Mouse (Mus musculus) G1E (cell line): ENCODE results near the gene Pam. TPM values are rescaled to one million over a fixed set of nuclear protein-coding genes. Genes with fewer than 3 reads are reported as not detected.

Experiments used
- ATAC-seq: 2 replicates; pipeline ENCODE4 v1.8.0; 2016; ENCODE audit warnings: mild to moderate bottlenecking; ENCODE audit not compliant: insufficient number of reproducible peaks, poor library complexity, low FRiP score, severe bottlenecking; ENCODE audit errors: extremely low read depth
- DNase-seq: peaks from one replicate; pipeline ENCODE4 v3.0.0; 2012; ENCODE audit warnings: low spot score
- H3K27me3 ChIP-seq: 2 replicates; pipeline ENCODE4 v1.6.1; 2012; ENCODE audit warnings: mild to moderate bottlenecking, low read length, inconsistent platforms; ENCODE audit not compliant: insufficient read depth
- H3K36me3 ChIP-seq: replicated peaks from 2 replicates; pipeline ENCODE3; 2012; ENCODE audit warnings: mild to moderate bottlenecking, inconsistent platforms
- H3K4me1 ChIP-seq: 2 replicates; pipeline ENCODE4 v1.6.1; 2012; ENCODE audit warnings: low read depth, low read length, inconsistent platforms, mixed read lengths; ENCODE audit not compliant: insufficient read depth
- H3K4me3 ChIP-seq: 2 replicates; pipeline ENCODE4 v1.5.1; 2012; ENCODE audit warnings: low read depth, mild to moderate bottlenecking, inconsistent platforms, low read length, moderate library complexity, mixed read lengths
- H3K9me3 ChIP-seq: replicated peaks from 2 replicates; pipeline ENCODE4 v1.6.1; 2012; ENCODE audit warnings: inconsistent platforms
- CTCF ChIP-seq: IDR thresholded peaks from 2 replicates; pipeline ENCODE4 v1.5.1; 2012; ENCODE audit warnings: low read depth, low read length, inconsistent platforms, mixed read lengths
- GATA1 ChIP-seq: IDR thresholded peaks from 2 replicates; pipeline ENCODE4 v1.6.1; 2012; ENCODE audit warnings: borderline replicate concordance, low read length, inconsistent platforms, mixed read lengths
- GATA2 ChIP-seq: IDR thresholded peaks from 2 replicates; pipeline ENCODE4 v1.6.1; 2012; ENCODE audit warnings: low read depth, low read length, inconsistent platforms, borderline replicate concordance
- POLR2AphosphoS5 ChIP-seq: IDR thresholded peaks from 2 replicates; pipeline ENCODE4 v1.6.1; 2012; ENCODE audit warnings: low read depth, low read length, inconsistent platforms; ENCODE audit not compliant: insufficient replicate concordance
- TAL1 ChIP-seq: conservative IDR thresholded peaks from 2 replicates; pipeline ENCODE4 v1.6.1; 2012; ENCODE audit warnings: low read depth, low read length, inconsistent platforms, mixed read lengths
- polyA plus RNA-seq: library from polyadenylated mRNA; stranded (reverse); fragments of >175 nt; gene quantifications from 2 replicates; pipeline ENCODE4 v1.2.3, GENCODE M21; 2012
- total RNA-seq, 2 experiments: library from RNA; stranded (forward) in 1 of 2; stranded (reverse) in 1 of 2; fragments of 200-1000 nt in 1 of 2; fragments of >200 nt in 1 of 2; fragmentation: Nextera tagmentation in 1 of 2; gene quantifications; 2 replicates each; pipeline ENCODE4 v1.2.3; 2014 to 2017

The Pam gene
- total and polyA plus RNA-seq, 3 experiments: 0.60 TPM; not detected in 2

GRCm38 (mm10) chr1:98073127-98073526, 22.3 kb downstream of the Pam start:
- ATAC-seq (no peak), DNase-seq (no peak)
- H3K36me3 ChIP-seq: no peaks in the 10 kb centered on the region
- TF ChIP-seq TAL1 (no peak), POLR2AphosphoS5 (no peak), GATA1 (no peak), GATA2 (no peak), CTCF (no peak)
- H3K4me3 ChIP-seq: no peak overlapping the region
- H3K4me1 ChIP-seq: no peaks in the 10 kb centered on the region
- peaks cover 31% of the 10 kb centered on the region for H3K9me3 ChIP-seq
- H3K27me3 ChIP-seq: no peaks in the 10 kb centered on the region

DNA sequence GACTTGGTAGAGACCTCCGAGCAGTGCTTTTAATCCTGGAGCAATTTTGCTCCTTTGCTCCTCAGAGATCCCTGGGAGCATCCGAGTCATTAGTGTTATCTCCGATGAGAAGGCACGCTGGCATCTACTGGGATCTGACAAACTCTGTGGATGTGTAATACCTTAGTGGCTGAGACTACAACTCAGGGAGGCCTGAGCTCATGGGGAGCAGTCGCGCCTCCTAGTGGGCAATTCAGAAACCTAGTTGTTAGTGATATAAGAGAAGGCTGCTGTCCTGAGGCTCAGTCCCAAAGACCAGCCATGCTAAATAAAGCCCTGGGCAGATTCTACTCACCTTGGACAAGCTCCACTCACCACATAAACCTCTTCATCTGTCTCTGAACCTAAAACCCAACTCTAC, 23.4 kb downstream of the Pam start:
- Histone ChIP-seq H3K9me3 (peaks cover 30% of the 10 kb centered on the region), H3K4me1 (no peaks in the 10 kb centered on the region), H3K27me3 (no peaks in the 10 kb centered on the region), H3K4me3 (no peak overlapping the region), H3K36me3 (no peaks in the 10 kb centered on the region)
- TF ChIP-seq CTCF: no peak
- no peak for TF ChIP-seq GATA2
- TF ChIP-seq GATA1: no peak
- TF ChIP-seq POLR2AphosphoS5: no peak
- no peak for TF ChIP-seq TAL1
- ATAC-seq: no peak
- no peak for DNase-seq

- no peaks in the 10 kb centered on the region for H3K4me1 ChIP-seq
- H3K9me3 ChIP-seq: peaks cover 29% of the 10 kb centered on the region
- no peak for TF ChIP-seq TAL1
- no peak for TF ChIP-seq GATA2
- no peak for TF ChIP-seq CTCF
- no peak for TF ChIP-seq POLR2AphosphoS5
- TF ChIP-seq GATA1: no peak
- ATAC-seq (no peak), DNase-seq (no peak)
- H3K4me3 ChIP-seq: no peak overlapping the region
- H3K27me3 ChIP-seq: no peaks in the 10 kb centered on the region
- H3K36me3 ChIP-seq: no peaks in the 10 kb centered on the region
These were observed 24.0 kb downstream of the Pam start for GRCm38 (mm10) chr1:98071436-98071835.

- no peak for DNase-seq
- Histone ChIP-seq H3K4me3 (no peak overlapping the region), H3K9me3 (peaks cover 25% of the 10 kb centered on the region), H3K27me3 (no peaks in the 10 kb centered on the region), H3K4me1 (no peaks in the 10 kb centered on the region), H3K36me3 (no peaks in the 10 kb centered on the region)
- ATAC-seq: no peak
- TF ChIP-seq GATA2 (no peak), TAL1 (no peak), CTCF (no peak), GATA1 (no peak), POLR2AphosphoS5 (no peak)
These were observed 24.6 kb downstream of the Pam start for GRCm38 (mm10) chr1:98070743-98071325.

GRCm38 (mm10) chr1:98068177-98068576, 27.3 kb downstream of the Pam start:
- H3K36me3 ChIP-seq: no peaks in the 10 kb centered on the region
- DNase-seq (no peak), ATAC-seq (no peak)
- H3K4me1 ChIP-seq: no peaks in the 10 kb centered on the region
- no peak for TF ChIP-seq TAL1
- no peak overlapping the region for H3K4me3 ChIP-seq
- H3K27me3 ChIP-seq: no peaks in the 10 kb centered on the region
- peaks cover 25% of the 10 kb centered on the region for H3K9me3 ChIP-seq

DNA sequence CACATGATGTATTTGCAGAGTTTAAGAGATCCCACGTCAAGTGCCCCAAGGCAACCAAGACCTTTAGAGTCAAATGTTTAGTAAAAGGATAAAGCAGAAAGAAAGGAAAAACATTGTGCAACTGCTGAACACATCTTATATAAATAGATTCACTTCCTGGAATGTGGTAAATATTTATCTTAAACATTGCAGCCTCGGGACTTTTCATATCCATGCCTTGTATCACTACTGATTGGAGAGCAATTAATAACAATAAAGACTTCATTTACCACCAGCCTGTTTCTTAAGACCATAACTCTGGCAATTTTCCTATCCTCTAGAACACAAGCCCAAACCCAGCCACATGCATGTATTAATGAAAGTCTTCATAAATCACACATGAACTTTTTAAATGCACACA, 33.4 kb downstream of the Pam start:
- H3K9me3 ChIP-seq: peaks cover 16% of the 10 kb centered on the region
- no peaks in the 10 kb centered on the region for H3K27me3 ChIP-seq
- no peak for TF ChIP-seq TAL1
- no peak for TF ChIP-seq POLR2AphosphoS5
- TF ChIP-seq GATA2: no peak
- no peak for TF ChIP-seq CTCF
- TF ChIP-seq GATA1: no peak
- no peaks in the 10 kb centered on the region for H3K36me3 ChIP-seq
- ATAC-seq (no peak), DNase-seq (no peak)
- H3K4me3 ChIP-seq: no peak overlapping the region
- no peaks in the 10 kb centered on the region for H3K4me1 ChIP-seq

- no peak for TF ChIP-seq GATA1
- no peak for TF ChIP-seq POLR2AphosphoS5
- TF ChIP-seq CTCF: no peak
- no peak for TF ChIP-seq GATA2
- no peak for TF ChIP-seq TAL1
- DNase-seq (no peak), ATAC-seq (no peak)
- Histone ChIP-seq H3K9me3 (peaks cover 21% of the 10 kb centered on the region), H3K27me3 (no peaks in the 10 kb centered on the region), H3K4me1 (no peaks in the 10 kb centered on the region), H3K36me3 (no peaks in the 10 kb centered on the region), H3K4me3 (no peak overlapping the region)
These were observed 36.0 kb downstream of the Pam start for GRCm38 (mm10) chr1:98059401-98059800.
